In genomic region chr4:25009328-25009727, GRCm38 (mm10) we compare ENCODE assay signal across 2 mouse cellular contexts. TPM values are rescaled to one million over a fixed set of nuclear protein-coding genes. Genes with fewer than 3 reads are reported as not detected.
"Had no signal": no experiment of that assay in that cellular context is flagged by ENCODE, and none has a peak within 500 bp of the region (broad histone marks: within the 10 kb centered on the region; RNA-seq: fewer than 3 reads in every experiment).

No protein-coding gene starts in this region.

RNA-seq across cellular contexts. Expression of gene Gpr63, which starts 43.1 kb away (rescaled TPM):
- total RNA-seq: megakaryocyte, adult 5-6 weeks; megakaryocyte-erythroid progenitor cell, adult 5-6 weeks had no signal
